Mouse (Mus musculus) hindbrain, embryonic 16.5 days (tissue): ENCODE data around the gene Syngr4. TPM values are rescaled to one million over a fixed set of nuclear protein-coding genes. Genes with fewer than 3 reads are reported as not detected.

ENCODE experiments used
- ATAC-seq: fragments of 200-750 bp; cut with Nextera tagmentation; 2 replicates; pipeline ENCODE4 v1.8.0; 2017; ENCODE audit warnings: moderate TSS enrichment, moderate library complexity
- H3K27ac ChIP-seq: fragments of 300-500 bp; sonication (generic); 2 replicates; pipeline ENCODE4 v1.5.1; 2014; ENCODE audit warnings: low read depth, mild to moderate bottlenecking, control low read depth, low read length, moderate library complexity
- H3K27me3 ChIP-seq: fragments of 300-500 bp; sonication (generic); replicated peaks from 2 replicates; pipeline ENCODE4 v1.6.1; 2014; ENCODE audit warnings: low read length; ENCODE audit not compliant: control insufficient read depth, insufficient read depth
- H3K36me3 ChIP-seq: fragments of 300-500 bp; sonication (generic); 2 replicates; pipeline ENCODE4 v1.6.1; 2014; ENCODE audit warnings: mild to moderate bottlenecking, low read length, moderate library complexity, mixed read lengths; ENCODE audit not compliant: control insufficient read depth, insufficient read depth
- H3K4me1 ChIP-seq: fragments of 300-500 bp; sonication (generic); 2 replicates; pipeline ENCODE4 v1.6.1; 2014; ENCODE audit warnings: low read depth, low read length; ENCODE audit not compliant: control insufficient read depth, insufficient read depth
- H3K4me2 ChIP-seq: fragments of 300-500 bp; sonication (generic); 2 replicates; pipeline ENCODE4 v1.6.1; 2014; ENCODE audit warnings: mild to moderate bottlenecking, low read length, control low read depth, moderate library complexity
- H3K4me3 ChIP-seq: fragments of 300-500 bp; sonication (generic); 2 replicates; pipeline ENCODE4 v1.5.1; 2014; ENCODE audit warnings: mild to moderate bottlenecking, low read length, control low read depth, moderate library complexity
- H3K9ac ChIP-seq: fragments of 300-500 bp; sonication (generic); 2 replicates; pipeline ENCODE4 v1.6.1; 2014; ENCODE audit warnings: low read depth, mild to moderate bottlenecking, control low read depth, low read length, moderate library complexity
- H3K9me3 ChIP-seq: fragments of 300-500 bp; sonication (generic); 2 replicates; pipeline ENCODE4 v1.6.1; 2014; ENCODE audit warnings: mild to moderate bottlenecking, low read length, moderate library complexity; ENCODE audit not compliant: control insufficient read depth
- WGBS: fragments of 180-500 bp; shearing (Covaris S2); extraction: QIAGEN DNeasy Blood & Tissue Kit; methylation state at CpG from one replicate; pipeline ENCODE4 v1.1.7; 2014; 5-methylcytosine and 5-hydroxymethylcytosine counted together
- polyA plus RNA-seq: library from polyadenylated mRNA; unstranded; fragments of >200 nt; fragmentation: Nextera tagmentation; extraction: Ambion mirVana; gene quantifications from 2 replicates; pipeline ENCODE4 v1.2.1, GENCODE M21; 2015

Syngr4 gene
- polyA plus RNA-seq, 1 experiment from 2014 or later = not detected

DNA sequence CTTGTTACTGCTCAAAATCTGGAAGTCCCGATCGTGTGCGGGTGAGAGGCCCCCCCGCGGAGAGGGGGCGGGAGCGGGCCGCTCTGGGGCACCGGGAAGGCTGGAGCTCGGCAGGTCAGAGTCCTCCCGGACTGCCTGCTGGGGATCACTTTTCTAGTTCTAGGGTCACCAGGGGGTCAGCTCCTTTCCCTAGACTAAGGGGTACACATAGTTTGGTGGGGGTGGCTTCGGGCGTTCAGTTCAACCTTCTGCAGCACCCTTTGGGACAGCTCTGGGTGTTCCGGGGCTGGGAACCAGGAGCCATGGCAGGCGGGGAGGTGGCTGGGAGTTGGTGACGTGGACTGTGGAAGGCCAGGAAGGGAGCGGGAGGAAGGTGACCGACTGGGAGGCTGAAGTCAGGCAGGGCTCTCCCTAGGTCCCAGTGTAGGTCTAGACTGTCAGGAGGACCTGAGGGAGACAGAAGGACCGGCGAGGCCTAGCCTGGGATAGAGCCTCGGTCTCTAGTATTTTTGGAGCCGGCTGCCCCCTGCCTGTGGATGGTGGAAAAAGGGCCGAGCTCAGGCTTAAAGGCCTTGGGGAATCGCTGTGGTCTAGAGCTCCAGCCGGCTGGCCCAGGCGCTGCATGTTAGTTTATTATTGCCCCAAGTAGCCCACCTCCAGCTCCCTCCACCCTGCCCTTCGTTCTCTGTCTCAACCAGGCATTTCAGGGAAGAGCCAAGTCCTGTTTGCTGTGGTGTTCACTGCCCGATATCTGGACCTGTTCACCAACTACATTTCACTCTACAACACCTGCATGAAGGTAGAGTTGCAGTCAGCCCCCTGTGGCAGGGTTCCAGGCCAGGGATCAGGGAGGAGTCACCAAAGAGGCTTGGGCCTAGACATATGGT, 23.2 kb downstream of the Syngr4 start:
- WGBS = 2% methylated on average over 28 of the region's 28 CpGs

DNA sequence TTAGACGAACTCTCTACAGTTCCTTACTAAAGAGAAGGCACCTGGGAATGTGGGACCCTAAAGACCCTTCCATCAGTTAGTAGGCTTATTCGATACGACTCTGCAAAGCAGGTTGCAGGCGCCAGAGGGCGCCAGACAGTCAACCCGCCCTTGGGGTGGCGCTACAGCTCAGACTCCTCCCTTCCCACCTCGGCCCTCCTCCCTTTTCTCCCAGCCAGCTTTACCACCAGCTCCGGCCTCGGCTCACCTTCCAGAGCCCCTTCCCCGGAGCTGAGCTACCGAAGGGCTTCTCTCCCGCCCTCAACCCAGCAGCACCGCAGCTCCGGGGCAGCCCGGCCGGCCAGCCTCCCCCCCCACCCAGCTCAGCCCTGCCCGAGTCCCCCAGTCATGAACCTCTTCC, 23.9 kb downstream of the Syngr4 start, which contains the start of gene Kdelr1:
Gene Kdelr1, plus strand, starts transcription at position 149 of the 400 bp plus-strand sequence.
- Histone ChIP-seq H3K9me3 (no peaks in the 10 kb centered on the region), H3K4me3 (peak within 1 kb of the TSS; percentile 52), H3K36me3 (peaks cover 15% of the 10 kb centered on the region; the same call in 1 of the 2 replicates), H3K4me1 (peaks cover 43% of the 10 kb centered on the region), H3K27me3 (no peaks in the 10 kb centered on the region), H3K4me2 (peak within 1 kb of the TSS; percentile 89), H3K9ac (peak within 1 kb of the TSS; percentile 72), H3K27ac (peak within 1 kb of the TSS; percentile 65)
- ATAC-seq = peak; percentile 73
- WGBS = under 1% methylated on average over 18 of the region's 18 CpGs

More for the DNA sequence above, 23.2 kb downstream of the Syngr4 start:
- Histone ChIP-seq H3K9me3 (no peaks in the 10 kb centered on the region), H3K4me2 (peak overlapping the region; percentile 89), H3K27me3 (no peaks in the 10 kb centered on the region), H3K27ac (peak overlapping the region; percentile 65), H3K4me1 (peaks cover 36% of the 10 kb centered on the region), H3K9ac (peak overlapping the region; percentile 72), H3K36me3 (peaks cover 18% of the 10 kb centered on the region; the same call in 1 of the 2 replicates), H3K4me3 (peak overlapping the region; percentile 52)
- ATAC-seq = peak; percentile 19; the same call in 1 of the 2 replicates

DNA sequence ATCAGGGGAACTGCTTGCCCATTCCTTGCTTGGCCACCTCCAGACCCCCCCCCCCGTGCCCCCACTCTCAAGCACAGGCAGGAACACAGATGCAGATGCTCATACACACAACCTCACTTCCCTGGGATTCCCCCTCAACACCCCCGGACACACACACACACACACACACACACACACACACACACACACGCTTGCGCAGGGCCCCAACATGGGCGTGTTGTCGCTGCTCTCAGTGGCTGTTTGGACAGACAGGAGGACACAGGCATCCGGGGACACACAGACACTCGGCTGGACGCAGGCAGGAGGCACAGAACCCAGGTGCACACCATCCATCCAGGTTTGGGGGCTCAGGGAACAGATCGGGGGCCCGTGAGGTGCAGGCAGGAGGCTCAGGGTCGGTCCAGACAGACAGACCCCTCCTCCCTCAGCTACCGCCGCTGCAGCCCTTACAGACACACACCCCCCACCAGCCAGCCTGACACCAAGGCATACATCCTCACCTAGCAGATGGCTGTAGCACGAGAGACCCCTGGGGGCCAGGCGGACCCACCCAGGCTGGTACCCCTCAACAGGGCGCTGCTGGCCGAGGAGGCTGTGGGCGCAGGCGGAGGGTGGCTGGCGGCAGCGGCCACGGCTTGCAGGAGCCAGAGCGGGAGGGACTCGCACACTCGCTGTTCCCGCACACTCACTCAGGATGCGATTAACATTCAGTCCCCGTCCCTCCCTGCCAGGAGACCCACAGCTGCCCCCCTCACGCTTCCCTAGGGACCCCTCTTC, 26.0 kb downstream of the Syngr4 start:
- Histone ChIP-seq H3K4me2 (peak overlapping the region; percentile 79), H3K27ac (peak overlapping the region; percentile 60), H3K9me3 (no peaks in the 10 kb centered on the region), H3K4me3 (peak overlapping the region; percentile 72), H3K27me3 (no peaks in the 10 kb centered on the region), H3K9ac (peak overlapping the region; percentile 84), H3K4me1 (peaks cover 53% of the 10 kb centered on the region), H3K36me3 (no peaks in the 10 kb centered on the region)
- WGBS = under 1% methylated on average over 30 of the region's 30 CpGs
- peak; percentile 7 for ATAC-seq

DNA sequence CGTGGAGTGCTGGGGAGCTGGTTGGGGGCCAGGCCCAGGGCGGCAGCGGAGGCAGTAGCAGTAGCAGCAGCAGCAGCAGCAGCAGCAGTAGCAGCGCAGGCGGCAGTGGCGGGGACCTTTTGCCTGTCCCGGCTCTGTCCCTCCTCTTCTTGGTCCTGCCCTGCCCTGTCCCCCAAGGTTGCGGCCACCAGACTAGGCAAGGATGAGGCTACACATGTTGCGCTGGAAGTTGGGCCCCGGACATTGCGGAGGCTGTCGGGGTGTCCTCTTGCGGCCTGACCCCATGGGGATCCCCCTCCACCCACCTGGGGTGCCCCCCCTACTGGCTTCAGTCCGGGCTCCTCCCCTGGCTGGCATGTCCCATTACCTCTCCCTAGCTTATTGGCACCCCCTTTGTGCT, 26.7 kb downstream of the Syngr4 start:
- no peak for ATAC-seq
- Histone ChIP-seq H3K9ac (peak overlapping the region; percentile 84), H3K4me2 (peak overlapping the region; percentile 79), H3K27me3 (no peaks in the 10 kb centered on the region), H3K36me3 (no peaks in the 10 kb centered on the region), H3K27ac (peak overlapping the region; percentile 60), H3K9me3 (no peaks in the 10 kb centered on the region), H3K4me3 (peak overlapping the region; percentile 72), H3K4me1 (peaks cover 50% of the 10 kb centered on the region)
- 5% methylated on average over 10 of the region's 14 CpGs for WGBS

DNA sequence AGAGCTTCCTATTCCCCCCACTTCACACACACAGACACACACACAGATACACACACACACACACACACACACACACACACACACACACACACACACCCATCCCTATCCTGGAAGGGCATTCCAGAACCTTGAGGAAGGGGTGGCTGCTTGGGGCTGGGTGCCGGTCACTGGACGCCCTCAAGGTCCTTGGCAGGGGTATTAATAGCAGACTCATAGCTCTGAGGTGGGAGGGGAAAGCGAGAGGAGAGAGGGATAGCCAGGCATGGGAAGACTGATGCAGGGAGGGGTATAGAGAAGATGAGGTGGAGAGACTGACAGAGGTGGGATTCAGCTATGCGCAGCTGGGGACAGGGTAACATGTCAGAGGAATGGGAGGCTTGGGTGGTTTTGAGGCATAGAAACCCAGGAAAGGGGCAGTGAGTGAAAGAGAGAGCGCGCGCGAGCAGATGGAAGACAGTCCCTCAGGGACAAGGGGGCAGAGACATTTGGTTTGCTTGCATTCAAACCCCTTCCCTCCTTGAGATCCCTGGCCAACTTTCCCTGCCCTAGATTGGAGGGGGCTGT, 27.3 kb downstream of the Syngr4 start:
- no peaks in the 10 kb centered on the region for H3K36me3 ChIP-seq
- WGBS = 8% methylated on average over 8 of the region's 8 CpGs
- H3K27me3 ChIP-seq = no peaks in the 10 kb centered on the region
- peak overlapping the region; percentile 84 for H3K9ac ChIP-seq
- H3K9me3 ChIP-seq = no peaks in the 10 kb centered on the region
- peak overlapping the region; percentile 79 for H3K4me2 ChIP-seq
- H3K27ac ChIP-seq = peak overlapping the region; percentile 60; the same call in 1 of the 2 replicates
- H3K4me3 ChIP-seq = peak overlapping the region; percentile 72
- ATAC-seq = no peak
- peaks cover 46% of the 10 kb centered on the region for H3K4me1 ChIP-seq

DNA sequence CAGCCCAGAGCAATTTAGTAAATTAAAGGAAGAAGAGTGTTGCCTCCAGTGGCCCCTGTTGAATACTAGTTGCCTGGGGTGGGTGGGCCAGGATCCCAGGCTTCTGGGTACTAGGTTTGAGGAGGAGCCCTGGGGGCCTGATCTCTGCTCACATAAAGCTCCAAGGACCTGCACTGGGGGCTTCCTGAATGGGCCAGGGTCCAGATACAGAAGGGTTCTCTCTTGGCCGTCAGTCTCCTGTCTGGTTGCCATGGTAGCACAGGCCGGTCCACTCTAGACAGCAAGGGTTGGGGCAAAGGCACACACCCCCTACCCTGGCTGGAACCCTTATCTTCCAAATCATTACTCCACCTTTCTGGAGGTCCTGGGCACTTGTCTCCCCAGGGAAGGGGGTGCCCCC, 28.6 kb downstream of the Syngr4 start:
- Histone ChIP-seq H3K4me3 (peak overlapping the region; percentile 72), H3K27me3 (no peaks in the 10 kb centered on the region), H3K4me1 (peaks cover 39% of the 10 kb centered on the region), H3K9me3 (no peaks in the 10 kb centered on the region), H3K9ac (peak overlapping the region; percentile 89), H3K36me3 (no peaks in the 10 kb centered on the region), H3K27ac (no peak overlapping the region), H3K4me2 (peak overlapping the region; percentile 79)
- 8% methylated on average over 2 of the region's 2 CpGs for WGBS
- no peak for ATAC-seq

DNA sequence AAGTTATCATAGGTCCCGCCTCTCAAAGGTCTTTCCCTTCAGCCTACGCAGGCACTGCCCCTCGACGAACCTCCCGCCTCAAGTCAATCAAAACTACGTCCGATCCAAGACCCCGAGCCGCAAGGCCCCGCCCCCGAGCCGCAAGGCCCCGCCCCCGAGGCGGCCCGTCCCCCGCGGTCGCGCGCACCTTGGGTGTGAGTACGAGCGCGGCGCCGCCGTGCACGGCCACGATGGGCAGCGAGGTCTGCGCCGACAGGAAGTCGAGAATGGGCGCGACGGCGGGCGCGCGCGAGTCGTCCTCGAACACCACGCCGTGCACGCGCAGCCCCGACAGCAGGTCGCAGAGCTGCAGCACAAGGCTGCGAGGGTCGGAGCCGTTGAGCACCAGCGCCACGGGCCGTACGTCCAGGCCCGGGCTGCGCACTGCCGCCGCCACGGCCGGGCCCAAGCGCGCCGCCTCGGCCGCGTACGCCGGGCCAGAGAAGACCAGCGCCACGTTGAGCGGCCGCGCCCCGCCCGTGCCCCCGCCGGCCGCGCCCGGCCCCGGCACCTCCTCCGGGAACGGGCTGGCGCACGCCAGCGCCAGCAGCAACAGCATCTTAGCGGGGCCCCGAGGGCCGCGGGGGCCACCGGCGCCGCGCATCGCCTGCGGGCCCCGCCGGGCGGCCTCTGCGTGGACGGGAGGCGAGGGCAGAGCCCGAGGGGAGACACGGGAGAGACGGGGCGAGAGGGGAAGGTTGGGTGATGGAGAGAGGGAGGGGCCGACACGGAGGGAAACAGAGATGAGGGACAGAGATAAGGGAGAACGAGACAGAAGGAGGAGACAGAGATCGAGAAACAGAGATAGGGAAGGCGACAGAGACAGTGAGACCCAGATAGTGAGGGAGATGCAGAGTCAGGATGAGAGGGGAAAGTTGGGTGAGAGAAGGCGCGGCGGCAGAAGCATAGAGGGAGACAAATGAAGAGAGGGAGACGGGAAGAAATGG, 30.3 kb downstream of the Syngr4 start:
- Histone ChIP-seq H3K36me3 (no peaks in the 10 kb centered on the region; the same call in 1 of the 2 replicates), H3K4me2 (peak overlapping the region; percentile 79), H3K4me3 (peak overlapping the region; percentile 72), H3K27me3 (no peaks in the 10 kb centered on the region), H3K4me1 (peaks cover 36% of the 10 kb centered on the region), H3K9ac (peak overlapping the region; percentile 89), H3K27ac (peak overlapping the region; percentile 71), H3K9me3 (no peaks in the 10 kb centered on the region)
- WGBS = 1% methylated on average over 82 of the region's 117 CpGs
- peak; percentile 45 for ATAC-seq

DNA sequence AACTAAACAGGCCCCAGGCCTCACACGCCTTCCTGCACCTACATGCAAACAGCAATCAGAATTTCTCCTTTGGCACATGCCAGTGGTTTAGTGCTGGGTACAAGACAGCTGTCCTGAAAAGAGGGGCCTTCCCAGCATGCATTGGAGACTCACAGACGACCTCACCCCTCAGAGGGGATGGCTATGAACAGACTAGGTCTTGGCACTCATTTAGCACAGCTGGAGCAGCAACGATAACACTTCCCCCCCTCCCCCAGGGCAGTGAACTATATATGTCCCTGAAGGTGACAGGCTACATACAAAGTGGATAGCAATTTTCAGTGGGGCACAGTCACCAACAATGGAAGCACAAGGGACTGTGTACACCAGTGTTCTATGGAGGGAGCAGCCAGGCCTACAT, 32.1 kb downstream of the Syngr4 start:
- Histone ChIP-seq H3K4me2 (no peak overlapping the region), H3K9me3 (no peaks in the 10 kb centered on the region), H3K36me3 (no peaks in the 10 kb centered on the region; the same call in 1 of the 2 replicates), H3K9ac (no peak overlapping the region), H3K27ac (no peak overlapping the region), H3K4me3 (no peak overlapping the region), H3K4me1 (peaks cover 22% of the 10 kb centered on the region), H3K27me3 (no peaks in the 10 kb centered on the region; the same call in 1 of the 2 replicates)
- ATAC-seq = no peak
- WGBS = 60% methylated on average over 3 of the region's 3 CpGs
